Mouse (Mus musculus) left cerebral cortex, postnatal 4 days (tissue): ENCODE measurements around the gene Dbr1. TPM values are rescaled to one million over a fixed set of nuclear protein-coding genes. Genes with fewer than 3 reads are reported as not detected.

ENCODE experiments used
- DNase-seq: peaks from one replicate; pipeline ENCODE4 v3.0.0-alpha.2; 2022
- intact Hi-C: fragments of 180-260 bp; cut with DNase I; formaldehyde crosslinking; loops from one replicate; pipeline ENCODE4 v1.15.1; 2025
- total RNA-seq, 2 experiments: library from RNA; stranded (reverse); gene quantifications; 2 replicates each; pipeline ENCODE4 v1.2.3; 2021

Dbr1 gene
- total RNA-seq, 2 experiments from 2014 or later, result 16.2 to 18.6 TPM

- intact Hi-C loops, result no loop called here
These were observed 44.1 kb downstream of the Dbr1 start for GRCm38 (mm10) chr9:99619688-99620087.

DNA sequence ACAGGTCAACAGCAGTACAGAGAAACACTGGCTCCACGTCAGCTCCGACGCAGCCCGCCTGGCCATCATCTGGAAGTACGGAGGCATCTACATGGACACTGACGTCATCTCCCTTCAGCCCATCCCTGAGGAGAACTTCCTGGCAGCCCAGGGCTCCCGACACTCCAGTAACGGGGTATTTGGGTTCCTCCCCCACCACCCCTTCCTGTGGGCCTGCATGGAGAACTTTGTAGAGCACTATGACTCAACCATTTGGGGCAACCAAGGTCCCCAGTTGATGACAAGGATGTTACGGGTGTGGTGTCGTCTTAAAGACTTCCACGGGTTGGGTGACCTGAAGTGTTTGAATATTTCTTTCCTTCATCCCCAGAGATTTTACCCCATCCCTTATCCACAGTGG is 44.6 kb downstream of the Dbr1 start:
- intact Hi-C loops, result no loop called here
- no peak for DNase-seq

More at GRCm38 (mm10) chr9:99619688-99620087, 44.1 kb downstream of the Dbr1 start:
- no peak for DNase-seq

DNA sequence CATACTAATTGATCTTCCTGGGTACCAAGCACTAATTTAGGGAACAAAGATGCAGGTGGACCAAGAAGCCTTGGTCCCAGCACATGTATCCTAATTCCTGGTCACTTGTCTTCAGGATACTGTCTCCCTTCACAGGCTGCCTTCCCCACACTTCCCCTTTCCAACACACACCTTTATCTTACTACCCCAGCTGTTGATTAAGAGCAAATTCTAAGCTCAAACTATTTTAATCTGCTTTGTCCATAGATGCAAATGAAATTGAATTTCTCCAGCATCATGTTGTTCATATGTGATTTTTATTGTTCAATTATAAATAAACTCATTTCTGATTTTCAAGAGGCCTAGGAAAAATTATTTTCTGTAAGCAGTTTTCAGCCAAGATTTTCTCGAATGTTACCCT is 46.4 kb downstream of the Dbr1 start:
- intact Hi-C loops, result no loop called here
- no peak for DNase-seq

GRCm38 (mm10) chr9:99622966-99623365 is 47.4 kb downstream of the Dbr1 start:
- no peak for DNase-seq
- intact Hi-C loops, result no loop called here

DNA sequence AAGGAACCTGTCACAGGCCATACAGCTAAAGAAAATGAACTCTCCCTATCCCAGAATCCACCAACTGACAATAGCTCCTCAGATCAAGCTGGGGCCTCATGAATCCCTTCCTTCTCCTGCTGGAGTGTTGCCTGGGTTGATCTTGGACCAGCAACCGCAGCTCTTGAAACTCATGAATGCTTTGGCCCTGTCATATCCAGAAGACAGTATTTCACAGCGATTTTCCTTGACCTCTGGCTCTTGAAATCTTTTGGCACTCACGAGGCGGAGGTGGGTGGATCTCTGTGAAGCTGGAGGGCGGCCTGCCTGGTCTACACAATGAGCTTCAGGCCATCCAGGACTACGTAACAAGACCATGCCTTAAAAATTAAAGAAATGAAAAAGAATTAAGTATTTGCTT is 48.5 kb downstream of the Dbr1 start:
- intact Hi-C loops, result no loop called here
- DNase-seq, result no peak

GRCm38 (mm10) chr9:99628581-99628980 is 53.0 kb downstream of the Dbr1 start:
- intact Hi-C loops, result no loop called here
- no peak for DNase-seq

GRCm38 (mm10) chr9:99629281-99630011 is 53.8 kb downstream of the Dbr1 start, which contains the start of gene Dzip1l:
TSS of gene Dzip1l (plus strand) at chr9:99629496.
- intact Hi-C loops, result no loop called here
- DNase-seq, result peak; percentile 75

GRCm38 (mm10) chr9:99630071-99630470 is 54.5 kb downstream of the Dbr1 start:
- DNase-seq, result no peak
- intact Hi-C loops, result no loop called here

- DNase-seq, result no peak
- intact Hi-C loops, result no loop called here
These were observed 55.0 kb downstream of the Dbr1 start for GRCm38 (mm10) chr9:99630528-99631125.

DNA sequence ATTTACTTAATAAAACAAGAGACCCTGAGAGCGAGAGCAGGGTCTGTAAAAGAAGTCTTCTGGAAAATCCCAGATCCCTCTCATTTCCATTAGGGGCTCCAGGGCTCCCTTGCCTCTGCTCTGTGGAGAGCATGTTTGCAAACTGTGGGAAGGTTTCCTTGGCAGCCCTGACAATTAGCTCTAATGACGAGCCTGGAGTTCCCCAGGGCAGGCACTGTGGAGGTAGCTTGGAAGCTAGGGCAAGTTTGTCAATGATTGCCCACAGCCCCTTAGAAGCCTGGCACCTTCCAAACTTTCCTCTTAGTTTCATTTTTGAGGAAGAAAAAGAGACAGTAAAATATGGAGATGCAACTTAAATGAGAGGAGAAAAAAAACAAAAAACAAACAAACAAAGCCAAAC is 56.2 kb downstream of the Dbr1 start:
- intact Hi-C loops, result no loop called here
- DNase-seq, result peak; percentile 13

GRCm38 (mm10) chr9:99632264-99632663 is 56.7 kb downstream of the Dbr1 start:
- peak; percentile 24 for DNase-seq
- intact Hi-C loops, result no loop called here

Other genes with a start within 250 kb of the Dbr1 start
- 1 to 10 TPM; 1.6 to 3.3 TPM for gene Esyt3, start 217.2 kb upstream of the Dbr1 start, total RNA-seq
- gene Mras, start 138.4 kb upstream of the Dbr1 start, total RNA-seq, result 10 to 100 TPM; 66.3 to 72.2 TPM
- gene Nme9, start 124.3 kb upstream of the Dbr1 start, total RNA-seq, result under 1 TPM in 1 of 2 experiments, not detected in 1; 0.48 TPM
- gene Armc8, start 6.9 kb upstream of the Dbr1 start, total RNA-seq, result 10 to 100 TPM; 64.0 to 65.2 TPM
- not detected for gene A4gnt, start 36.7 kb downstream of the Dbr1 start, total RNA-seq
- 10 to 100 TPM; 21.5 to 25.0 TPM for gene Dzip1l, start 53.7 kb downstream of the Dbr1 start, total RNA-seq
- gene Cldn18, start 141.5 kb downstream of the Dbr1 start, total RNA-seq, result not detected